Mouse (Mus musculus) layer of hippocampus, postnatal 14 days (tissue): ENCODE results near the gene Mapt. TPM values are rescaled to one million over a fixed set of nuclear protein-coding genes. Genes with fewer than 3 reads are reported as not detected.

ENCODE experiments used
- DNase-seq, 2 experiments: peaks; one replicate each; pipeline ENCODE4 v3.0.0; 2021 to 2022; ENCODE audit warnings: low spot score in 2 of 2, mixed read lengths in 1 of 2
- microRNA-seq, 2 experiments: library from miRNA; unstranded; fragments of <30 nt; microRNA quantifications; one replicate each; pipeline ENCODE4 v1.2.0; 2021
- total RNA-seq, 2 experiments: library from RNA; stranded (reverse); gene quantifications; 2 replicates each; pipeline ENCODE4 v1.2.3; 2021

Gene Mapt
- total RNA-seq, 2 experiments from 2014 or later = 323 to 343 TPM

DNA sequence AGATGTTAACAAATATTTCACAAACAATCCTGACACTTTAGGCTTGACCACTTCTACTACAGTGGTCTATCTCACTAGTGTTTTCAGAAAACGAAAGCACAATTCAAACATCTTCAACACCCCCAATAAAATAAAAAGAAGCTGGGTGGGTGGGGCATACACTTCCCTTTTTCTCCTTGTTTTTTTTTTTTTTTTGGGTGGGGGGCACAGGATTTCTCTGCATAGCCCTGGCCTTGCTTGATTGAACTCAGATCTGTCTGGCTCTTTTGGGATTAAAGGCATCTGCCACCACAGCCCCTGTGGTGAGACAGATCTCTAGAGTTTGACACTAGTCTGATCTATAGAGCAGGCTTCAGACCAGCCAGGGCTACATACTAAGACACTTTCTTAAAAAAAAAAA lies 131.5 kb downstream of the Mapt start:
- DNase-seq = no peak

DNA sequence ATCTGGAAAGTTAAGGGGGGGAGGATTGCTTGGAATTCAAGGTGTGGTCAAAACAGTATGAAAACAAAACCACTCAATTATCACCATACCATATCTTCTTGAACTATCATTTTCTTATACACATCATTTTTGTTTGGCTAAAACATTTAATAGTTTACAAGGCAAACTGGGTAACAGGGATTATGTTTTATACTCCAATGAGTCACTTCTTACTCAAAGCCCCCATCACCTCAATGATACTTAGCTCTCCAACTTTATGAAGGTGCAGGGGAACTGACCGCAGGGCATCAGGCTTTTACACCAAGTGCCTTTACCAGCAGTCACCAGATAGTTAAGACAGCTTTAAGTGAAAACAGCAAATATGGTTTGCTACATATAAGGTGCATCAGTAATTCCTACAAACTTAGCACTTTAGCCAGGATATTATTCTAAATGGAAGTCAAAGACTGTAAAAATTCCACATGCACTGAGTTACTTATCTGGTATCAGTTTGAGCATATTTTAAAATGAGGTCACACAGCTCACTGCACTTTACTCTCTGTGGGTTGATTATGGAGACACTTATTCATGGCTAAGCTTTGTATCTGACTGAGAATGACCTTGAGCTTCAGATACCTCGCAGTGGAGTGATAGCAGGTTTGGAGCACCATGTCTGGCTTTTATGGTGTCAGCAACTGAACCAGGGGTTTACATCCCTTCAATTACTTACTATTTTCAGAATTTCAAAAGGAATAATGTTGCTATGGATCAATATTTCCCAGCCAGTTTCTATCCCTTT lies 132.8 kb downstream of the Mapt start:
- DNase-seq = no peak

- no peak for DNase-seq
Observed at GRCm38 (mm10) chr11:104367486-104368190, 136.4 kb downstream of the Mapt start.

DNA sequence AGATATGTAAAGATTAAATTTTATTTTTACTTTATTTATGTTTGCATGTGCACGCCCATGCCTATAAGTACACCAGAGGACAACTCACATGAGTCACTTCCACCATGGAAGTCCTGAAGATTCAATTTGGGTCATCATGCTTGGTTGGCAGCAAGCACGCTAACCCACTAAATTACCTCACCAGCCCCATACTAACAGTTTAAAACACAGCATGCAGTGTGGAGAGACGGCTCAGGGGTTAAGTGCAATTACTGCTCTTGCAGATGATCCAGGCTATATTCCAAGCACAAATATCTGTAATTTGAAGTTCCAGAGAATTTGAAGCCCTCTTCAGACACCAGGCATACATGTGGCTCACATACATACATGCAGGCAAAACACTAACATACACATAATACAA lies 145.1 kb downstream of the Mapt start:
- DNase-seq = no peak

DNA sequence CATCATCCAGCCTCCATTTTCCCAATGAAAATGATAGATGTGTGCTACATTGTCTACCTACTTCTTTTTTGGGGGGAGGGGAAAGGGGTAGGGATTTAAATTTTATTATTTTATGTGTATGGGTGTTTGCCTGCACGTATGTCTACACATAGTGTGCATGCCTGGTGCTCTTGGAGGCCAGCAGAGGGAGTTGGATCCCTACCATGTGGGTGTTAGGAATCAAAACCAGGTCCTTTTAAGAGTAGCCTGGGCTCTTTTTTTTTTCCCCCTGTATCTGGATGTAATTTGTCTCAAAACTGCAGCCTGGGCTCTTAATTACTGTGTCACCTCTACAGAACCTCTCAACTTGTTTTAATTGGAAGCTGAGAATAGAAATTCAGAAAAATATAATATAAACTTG lies 148.4 kb downstream of the Mapt start:
- DNase-seq = no peak

Small RNA genes within 50 kb of the gene (microRNA-seq; reads per million reads assigned to microRNA genes)
- gene Gm47310 = 0 reads per million in 2 experiments

Other genes with a start within 250 kb of the Mapt start
- gene Crhr1, start 98.5 kb upstream of the Mapt start, total RNA-seq = 1 to 10 TPM; 8.0 to 8.3 TPM
- not detected for gene Sppl2c, start 45.1 kb upstream of the Mapt start, total RNA-seq
- 10 to 100 TPM; 59.5 to 63.1 TPM for gene Kansl1, start 237.5 kb downstream of the Mapt start, total RNA-seq